8 mouse cellular contexts compared by ENCODE assay signal in the genomic region with DNA sequence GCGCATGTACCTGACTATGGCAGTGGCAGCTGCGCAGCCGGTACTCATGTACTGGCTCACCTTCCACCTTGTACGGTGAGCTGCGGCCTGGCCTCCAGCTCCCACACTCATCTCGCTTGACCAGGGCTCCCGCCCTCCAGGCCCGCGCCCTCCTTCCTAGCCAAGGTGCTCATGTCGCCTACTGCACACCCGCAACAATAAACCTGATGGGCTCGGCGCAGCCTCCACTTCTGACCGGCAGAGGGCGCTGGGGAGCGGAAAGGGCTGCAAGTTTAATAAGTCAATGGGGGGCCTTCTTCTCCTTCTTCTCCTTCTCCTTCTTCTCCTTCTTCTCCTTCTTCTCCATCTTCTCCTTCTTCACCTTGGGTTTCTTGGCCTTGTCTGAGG. TPM values are rescaled to one million over a fixed set of nuclear protein-coding genes. Genes with fewer than 3 reads are reported as not detected.
DNase-seq lines count a peak whose midpoint lies in the region; ATAC-seq and TF ChIP-seq lines count a peak whose summit lies in the region.

No protein-coding gene starts in this region.

- peaks cover 39% of the 10 kb centered on the region for H3K36me3 ChIP-seq in forebrain, embryonic 10.5 days (replicated peaks)
- H3K36me3 ChIP-seq in forebrain, embryonic 16.5 days (ENCODE audit: control insufficient read depth, insufficient read depth), result no peaks in the 10 kb centered on the region; the same call in 1 of the 2 replicates
- no peaks in the 10 kb centered on the region for H3K36me3 ChIP-seq in liver, adult 2 months (ENCODE audit: control insufficient read depth, insufficient read depth, low read length)
- no peaks in the 10 kb centered on the region for H3K36me3 ChIP-seq in myocyte (ENCODE audit: control insufficient read depth, insufficient read depth)
- H3K36me3 ChIP-seq in splenic B cell, adult 2 months (ENCODE audit: control insufficient read depth, insufficient read depth, low read length, poor library complexity, severe bottlenecking), result no peaks in the 10 kb centered on the region

- no peak for ATAC-seq in forebrain, embryonic 16.5 days

- H3K4me1 ChIP-seq in forebrain, embryonic 10.5 days, result peaks cover 23% of the 10 kb centered on the region
- peaks cover 5% of the 10 kb centered on the region; the same call in 1 of the 2 replicates for H3K4me1 ChIP-seq in forebrain, embryonic 16.5 days (replicated peaks; ENCODE audit: control insufficient read depth, insufficient read depth, low read length)
- H3K4me1 ChIP-seq in liver, adult 2 months (ENCODE audit: control insufficient read depth, insufficient read depth, low read length), result peaks cover 13% of the 10 kb centered on the region; the same call in 1 of the 2 replicates

- H3K9me3 ChIP-seq in forebrain, embryonic 10.5 days, result no peaks in the 10 kb centered on the region
- H3K9me3 ChIP-seq in forebrain, embryonic 16.5 days (ENCODE audit: control insufficient read depth, low read length), result no peaks in the 10 kb centered on the region

- no peak for TF ChIP-seq POLR2A in liver, adult 2 months (IDR thresholded peaks at IDR 0.05; ENCODE audit: extremely low read depth, insufficient read depth, low read length)
- TF ChIP-seq POLR2A in myocyte (IDR thresholded peaks at IDR 0.05; ENCODE audit: insufficient read length, low read depth), result peak; percentile 11

- H3K4me2 ChIP-seq in forebrain, embryonic 16.5 days (ENCODE audit: low read length), result no peak overlapping the region
- peak overlapping the region; percentile 94 for H3K4me2 ChIP-seq in myocyte (ENCODE audit: low read depth)

- TF ChIP-seq CTCF in liver, adult 2 months (IDR thresholded peaks at IDR 0.05; ENCODE audit: low read depth, low read length), result peak; percentile 94

- no peak overlapping the region for H3K27ac ChIP-seq in forebrain, embryonic 10.5 days
- H3K27ac ChIP-seq in forebrain, embryonic 16.5 days (ENCODE audit: low read length), result no peak overlapping the region
- H3K27ac ChIP-seq in liver, adult 2 months (replicated peaks; ENCODE audit: insufficient read depth, low read depth, low read length), result peak overlapping the region; percentile 78

- H3ac ChIP-seq in myocyte (ENCODE audit: control insufficient read depth, insufficient read length), result peak overlapping the region; percentile 22

- no peaks in the 10 kb centered on the region for H3K79me2 ChIP-seq in liver, adult 2 months (ENCODE audit: control insufficient read depth, insufficient read depth, low read length)
- H3K79me2 ChIP-seq in myocyte (ENCODE audit: control insufficient read depth, insufficient read depth), result no peaks in the 10 kb centered on the region

- DNase-seq in forebrain, embryonic 10.5 days (ENCODE audit: extremely low spot score, low spot score), result peak; percentile 82
- DNase-seq in embryo, embryonic 11.5 days (ENCODE audit: low read depth, low spot score), result peak; percentile 56
- DNase-seq in heart, adult 18-20 months, result peak; percentile 75 to 94
- DNase-seq in kidney, adult 18-20 months, result peak; percentile 86
- peak; percentile 46 for DNase-seq in liver, adult 2 months (ENCODE audit: extremely low read depth, low read depth, low spot score)
- DNase-seq in splenic B cell, adult 2 months (ENCODE audit: low read depth, low spot score), result peak; percentile 82

- H3K27me3 ChIP-seq in forebrain, embryonic 10.5 days (ENCODE audit: poor library complexity, severe bottlenecking), result peaks cover 32% of the 10 kb centered on the region
- peaks cover 5% of the 10 kb centered on the region; the same call in 1 of the 2 replicates for H3K27me3 ChIP-seq in forebrain, embryonic 16.5 days (replicated peaks; ENCODE audit: control insufficient read depth, insufficient read depth, low read length)
- H3K27me3 ChIP-seq in liver, adult 2 months (ENCODE audit: control insufficient read depth, insufficient read depth, low read length), result no peaks in the 10 kb centered on the region
- no peaks in the 10 kb centered on the region for H3K27me3 ChIP-seq in myocyte (ENCODE audit: control insufficient read depth, insufficient read depth, insufficient read length)
- no peaks in the 10 kb centered on the region for H3K27me3 ChIP-seq in splenic B cell, adult 2 months (ENCODE audit: control insufficient read depth, insufficient read depth, low read length, poor library complexity, severe bottlenecking)

- WGBS in forebrain, embryonic 10.5 days, result 22% methylated on average over 16 of the region's 16 CpGs
- 25% methylated on average over 16 of the region's 16 CpGs for WGBS in forebrain, embryonic 16.5 days
- 32% methylated on average over 16 of the region's 16 CpGs for WGBS in liver, adult 2 months

- H3K9ac ChIP-seq in forebrain, embryonic 16.5 days (replicated peaks; ENCODE audit: low read depth, low read length), result no peak overlapping the region
- H3K9ac ChIP-seq in liver, adult 2 months (ENCODE audit: low read depth, low read length), result peak overlapping the region; percentile 79

- peak overlapping the region; percentile 47 for H3K4me3 ChIP-seq in forebrain, embryonic 10.5 days
- no peak overlapping the region for H3K4me3 ChIP-seq in forebrain, embryonic 16.5 days (replicated peaks; ENCODE audit: low read length)
- H3K4me3 ChIP-seq in liver, adult 2 months (ENCODE audit: insufficient read depth, low read depth, low read length), result peak overlapping the region; percentile 76
- peak overlapping the region; percentile 59 for H3K4me3 ChIP-seq in myocyte

TF ChIP-seq in myocyte, 11 proteins besides CTCF, POLR2A, EP300 and RAD21:
- TF ChIP-seq TCF3 (IDR thresholded peaks at IDR 0.05; ENCODE audit: insufficient read length, low read depth), result no peak

RNA-seq across cellular contexts. Expression of a gene that starts 1.0 kb away (rescaled TPM):
- polyA plus RNA-seq in forebrain, embryonic 10.5 days (2016; fragmentation: Nextera tagmentation; extraction: Ambion mirVana), result 2.9 and 4.1 TPM in 2 replicates
- polyA plus RNA-seq in forebrain, embryonic 16.5 days (2015; fragmentation: Nextera tagmentation; extraction: Ambion mirVana), result 0.65 and 1.5 TPM in 2 replicates
- total RNA-seq in heart, adult 18-20 months (2021), result 1 to 10 TPM in 1 of 2 experiments, under 1 TPM in 1; 0.77 to 1.6 TPM
- total RNA-seq in liver, adult 2 months (2014; rRNA removed), result 2.3 and 6.9 TPM in 2 replicates
- 5.2 and 7.4 TPM in 2 replicates for polyA plus RNA-seq in liver, adult 2 months (2012; rRNA removed)
- 42.4 TPM for polyA plus RNA-seq in myocyte (2012; fragmentation: generic; extraction: Trizol)

RNA-seq across cellular contexts. Expression of a gene that starts 9.2 kb away (rescaled TPM):
- 103 and 108 TPM in 2 replicates for polyA plus RNA-seq in forebrain, embryonic 10.5 days (2016; fragmentation: Nextera tagmentation; extraction: Ambion mirVana)
- polyA plus RNA-seq in forebrain, embryonic 16.5 days (2015; fragmentation: Nextera tagmentation; extraction: Ambion mirVana), result 76.3 and 81.0 TPM in 2 replicates
- total RNA-seq in heart, adult 18-20 months (2021), result 10 to 100 TPM; 66.3 to 69.2 TPM
- total RNA-seq in liver, adult 2 months (2014; rRNA removed), result 40.7 and 59.9 TPM in 2 replicates
- 132 and 143 TPM in 2 replicates for polyA plus RNA-seq in liver, adult 2 months (2012; rRNA removed)
- polyA plus RNA-seq in myocyte (2012; fragmentation: generic; extraction: Trizol), result 166 TPM

RNA-seq across cellular contexts. Expression of a gene that starts 15.0 kb away (rescaled TPM):
- 0.64 and 0.79 TPM in 2 replicates for polyA plus RNA-seq in forebrain, embryonic 10.5 days (2016; fragmentation: Nextera tagmentation; extraction: Ambion mirVana)
- 0.61 and 1.1 TPM in 2 replicates for polyA plus RNA-seq in forebrain, embryonic 16.5 days (2015; fragmentation: Nextera tagmentation; extraction: Ambion mirVana)
- total RNA-seq in heart, adult 18-20 months (2021), result 1 to 10 TPM; 2.7 to 2.9 TPM
- total RNA-seq in liver, adult 2 months (2014; rRNA removed), result 1.7 and 2.0 TPM in 2 replicates
- polyA plus RNA-seq in liver, adult 2 months (2012; rRNA removed), result 3.3 and 5.3 TPM in 2 replicates
- polyA plus RNA-seq in myocyte (2012; fragmentation: generic; extraction: Trizol), result 0.01 TPM

RNA-seq across cellular contexts. Expression of a gene that starts 33.5 kb away (rescaled TPM):
- 0.33 and 0.38 TPM in 2 replicates for polyA plus RNA-seq in forebrain, embryonic 10.5 days (2016; fragmentation: Nextera tagmentation; extraction: Ambion mirVana)
- polyA plus RNA-seq in forebrain, embryonic 16.5 days (2015; fragmentation: Nextera tagmentation; extraction: Ambion mirVana), result 1.3 and 2.5 TPM in 2 replicates
- total RNA-seq in heart, adult 18-20 months (2021), result under 1 TPM in 1 of 2 experiments, not detected in 1; 0.89 TPM
- 0.27 and 0.28 TPM in 2 replicates for total RNA-seq in liver, adult 2 months (2014; rRNA removed)
- polyA plus RNA-seq in liver, adult 2 months (2012; rRNA removed), result 0.12 and 0.24 TPM in 2 replicates
- polyA plus RNA-seq in myocyte (2012; fragmentation: generic; extraction: Trizol), result not detected

RNA-seq across cellular contexts. Expression of a gene that starts 34.4 kb away (rescaled TPM):
- 44.2 and 50.8 TPM in 2 replicates for polyA plus RNA-seq in forebrain, embryonic 10.5 days (2016; fragmentation: Nextera tagmentation; extraction: Ambion mirVana)
- polyA plus RNA-seq in forebrain, embryonic 16.5 days (2015; fragmentation: Nextera tagmentation; extraction: Ambion mirVana), result 39.9 and 50.9 TPM in 2 replicates
- 10 to 100 TPM; 45.7 to 53.8 TPM for total RNA-seq in heart, adult 18-20 months (2021)
- total RNA-seq in liver, adult 2 months (2014; rRNA removed), result 24.8 and 28.9 TPM in 2 replicates
- polyA plus RNA-seq in liver, adult 2 months (2012; rRNA removed), result 120 and 133 TPM in 2 replicates
- polyA plus RNA-seq in myocyte (2012; fragmentation: generic; extraction: Trizol), result 0.10 TPM
